Mouse (Mus musculus) neural tube, embryonic 14.5 days (tissue): ENCODE measurements around the gene Cited2. TPM values are rescaled to one million over a fixed set of nuclear protein-coding genes. Genes with fewer than 3 reads are reported as not detected.

Source experiments
- ATAC-seq: fragments of 200-750 bp; cut with Nextera tagmentation; 2 replicates; pipeline ENCODE4 v1.8.0; 2017; ENCODE audit warnings: low read depth, mild to moderate bottlenecking, moderate TSS enrichment, moderate library complexity
- H3K27ac ChIP-seq: fragments of 300-500 bp; sonication (generic); 2 replicates; pipeline ENCODE4 v1.5.1; 2014; ENCODE audit warnings: low read depth, mild to moderate bottlenecking, control low read depth, low read length, moderate library complexity, mixed read lengths
- H3K27me3 ChIP-seq: fragments of 300-500 bp; sonication (generic); 2 replicates; pipeline ENCODE4 v1.6.1; 2014; ENCODE audit warnings: low read length; ENCODE audit not compliant: control insufficient read depth, insufficient read depth
- H3K36me3 ChIP-seq: fragments of 300-500 bp; sonication (generic); 2 replicates; pipeline ENCODE4 v1.6.1; 2014; ENCODE audit warnings: low read length, mixed read lengths; ENCODE audit not compliant: control insufficient read depth, insufficient read depth
- H3K4me1 ChIP-seq: fragments of 300-500 bp; sonication (generic); 2 replicates; pipeline ENCODE4 v1.6.1; 2014; ENCODE audit warnings: low read length; ENCODE audit not compliant: control insufficient read depth, insufficient read depth
- H3K4me2 ChIP-seq: fragments of 300-500 bp; sonication (generic); 2 replicates; pipeline ENCODE4 v1.6.1; 2014; ENCODE audit warnings: mild to moderate bottlenecking, low read depth, low read length, control low read depth
- H3K4me3 ChIP-seq: fragments of 300-500 bp; sonication (generic); 2 replicates; pipeline ENCODE4 v1.5.1; 2014; ENCODE audit warnings: low read depth, low read length, control low read depth, mixed read lengths
- H3K9ac ChIP-seq: fragments of 300-500 bp; sonication (generic); replicated peaks from 2 replicates; pipeline ENCODE4 v1.6.1; 2014; ENCODE audit warnings: low read depth, mild to moderate bottlenecking, control low read depth, low read length, mixed read lengths
- H3K9me3 ChIP-seq: fragments of 300-500 bp; sonication (generic); 2 replicates; pipeline ENCODE4 v1.6.1; 2016; ENCODE audit warnings: low read length; ENCODE audit not compliant: control insufficient read depth
- WGBS: fragments of 180-500 bp; shearing (Covaris S2); extraction: QIAGEN DNeasy Blood & Tissue Kit; methylation state at CpG from one replicate; pipeline ENCODE4 v1.1.7; 2014; 5-methylcytosine and 5-hydroxymethylcytosine counted together
- polyA plus RNA-seq: library from polyadenylated mRNA; unstranded; fragments of >200 nt; fragmentation: Nextera tagmentation; extraction: Ambion mirVana; gene quantifications from 2 replicates; pipeline ENCODE4 v1.2.1, GENCODE M21; 2014

Cited2 gene
- 75.1 and 89.7 TPM in 2 replicates for polyA plus RNA-seq

- Histone ChIP-seq H3K9me3 (no peaks in the 10 kb centered on the region), H3K4me2 (peak within 1 kb of the TSS; percentile 79), H3K9ac (peak within 1 kb of the TSS; percentile 96), H3K4me1 (peaks cover 24% of the 10 kb centered on the region; the same call in 1 of the 2 replicates), H3K27ac (peak within 1 kb of the TSS; percentile 98), H3K4me3 (peak within 1 kb of the TSS; percentile 94), H3K36me3 (no peaks in the 10 kb centered on the region), H3K27me3 (no peaks in the 10 kb centered on the region)
- ATAC-seq = peak; percentile 85
- under 1% methylated on average over 52 of the region's 55 CpGs for WGBS
These were observed at the start of gene Cited2 for GRCm38 (mm10) chr10:17722653-17723410. Cited2 (plus strand) TSS chr10:17723218.

DNA sequence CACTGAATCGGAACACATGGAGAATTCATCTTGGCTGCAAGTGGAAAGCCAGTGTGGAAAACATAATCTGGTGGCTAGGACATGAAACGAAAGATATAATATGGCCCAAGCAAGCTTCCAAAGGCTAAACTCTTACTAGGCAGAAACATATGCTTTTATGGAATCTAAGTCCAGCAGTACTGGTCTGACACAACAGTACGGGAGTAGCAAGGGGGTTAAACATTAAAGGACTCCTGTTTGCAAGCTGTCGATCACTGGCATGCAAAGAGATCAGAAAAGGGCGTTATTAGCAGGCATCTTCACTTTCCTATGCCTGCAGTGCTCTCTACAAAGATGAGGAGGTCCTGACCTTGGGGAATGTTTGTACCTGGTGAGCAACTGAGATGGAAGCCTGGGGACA lies 48.6 kb upstream of the Cited2 start:
- ATAC-seq = no peak
- no peaks in the 10 kb centered on the region for H3K9me3 ChIP-seq
- H3K4me2 ChIP-seq = no peak overlapping the region
- no peak overlapping the region for H3K4me3 ChIP-seq
- no peaks in the 10 kb centered on the region for H3K27me3 ChIP-seq
- no peak overlapping the region for H3K27ac ChIP-seq
- H3K4me1 ChIP-seq = no peaks in the 10 kb centered on the region
- H3K36me3 ChIP-seq = no peaks in the 10 kb centered on the region
- no peak overlapping the region for H3K9ac ChIP-seq
- 88% methylated on average over 5 of the region's 5 CpGs for WGBS

GRCm38 (mm10) chr10:17674869-17675268 lies 48.1 kb upstream of the Cited2 start:
- no peak overlapping the region for H3K27ac ChIP-seq
- H3K9ac ChIP-seq = no peak overlapping the region
- H3K27me3 ChIP-seq = no peaks in the 10 kb centered on the region
- no peak overlapping the region for H3K4me3 ChIP-seq
- no peak for ATAC-seq
- H3K4me1 ChIP-seq = no peaks in the 10 kb centered on the region
- 96% methylated on average over 2 of the region's 2 CpGs for WGBS
- no peak overlapping the region for H3K4me2 ChIP-seq
- no peaks in the 10 kb centered on the region for H3K36me3 ChIP-seq
- no peaks in the 10 kb centered on the region for H3K9me3 ChIP-seq

GRCm38 (mm10) chr10:17676464-17676863 lies 46.6 kb upstream of the Cited2 start:
- Histone ChIP-seq H3K4me3 (no peak overlapping the region), H3K36me3 (no peaks in the 10 kb centered on the region), H3K9me3 (no peaks in the 10 kb centered on the region), H3K4me1 (no peaks in the 10 kb centered on the region), H3K27me3 (no peaks in the 10 kb centered on the region), H3K4me2 (no peak overlapping the region), H3K9ac (no peak overlapping the region), H3K27ac (no peak overlapping the region)
- 86% methylated on average over 3 of the region's 3 CpGs for WGBS
- ATAC-seq = no peak

DNA sequence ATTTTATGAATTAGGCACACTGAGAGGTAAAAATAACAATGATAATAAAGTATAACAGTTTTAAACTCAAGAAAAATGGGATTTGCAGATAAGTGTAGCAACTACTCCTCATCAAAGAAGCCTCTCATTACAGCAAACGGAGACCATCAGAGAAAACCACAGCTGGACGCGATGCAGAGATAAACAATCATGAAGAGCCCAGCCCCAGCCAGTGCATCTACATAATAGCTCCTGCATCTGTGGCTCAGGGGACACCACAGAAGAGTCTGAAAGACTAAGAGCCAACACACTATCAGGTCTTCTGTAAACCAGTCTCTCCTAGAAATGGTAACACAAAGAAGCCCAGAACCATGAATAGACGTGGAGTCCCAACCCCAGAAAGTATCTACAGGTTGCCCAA lies 45.7 kb upstream of the Cited2 start:
- Histone ChIP-seq H3K27me3 (no peaks in the 10 kb centered on the region), H3K36me3 (no peaks in the 10 kb centered on the region), H3K9me3 (no peaks in the 10 kb centered on the region), H3K4me3 (no peak overlapping the region), H3K4me2 (no peak overlapping the region), H3K9ac (no peak overlapping the region), H3K27ac (no peak overlapping the region), H3K4me1 (no peaks in the 10 kb centered on the region)
- no peak for ATAC-seq
- WGBS = 76% methylated on average over 4 of the region's 4 CpGs

GRCm38 (mm10) chr10:17680432-17681382 lies 42.3 kb upstream of the Cited2 start:
- H3K9me3 ChIP-seq = no peaks in the 10 kb centered on the region
- 81% methylated on average over 8 of the region's 8 CpGs for WGBS
- ATAC-seq = no peak

GRCm38 (mm10) chr10:17681386-17681785 lies 41.6 kb upstream of the Cited2 start:
- no peaks in the 10 kb centered on the region for H3K4me1 ChIP-seq
- H3K27ac ChIP-seq = no peak overlapping the region
- H3K9me3 ChIP-seq = no peaks in the 10 kb centered on the region
- no peaks in the 10 kb centered on the region for H3K36me3 ChIP-seq
- no peak overlapping the region for H3K9ac ChIP-seq
- 92% methylated on average over 2 of the region's 2 CpGs for WGBS
- no peak for ATAC-seq
- no peaks in the 10 kb centered on the region for H3K27me3 ChIP-seq
- H3K4me2 ChIP-seq = no peak overlapping the region
- H3K4me3 ChIP-seq = no peak overlapping the region

More at GRCm38 (mm10) chr10:17680432-17681382, 42.3 kb upstream of the Cited2 start:
- no peak overlapping the region for H3K27ac ChIP-seq
- no peak overlapping the region for H3K4me2 ChIP-seq
- no peak overlapping the region for H3K4me3 ChIP-seq
- H3K27me3 ChIP-seq = no peaks in the 10 kb centered on the region
- H3K9ac ChIP-seq = no peak overlapping the region
- H3K36me3 ChIP-seq = no peaks in the 10 kb centered on the region
- H3K4me1 ChIP-seq = no peaks in the 10 kb centered on the region

DNA sequence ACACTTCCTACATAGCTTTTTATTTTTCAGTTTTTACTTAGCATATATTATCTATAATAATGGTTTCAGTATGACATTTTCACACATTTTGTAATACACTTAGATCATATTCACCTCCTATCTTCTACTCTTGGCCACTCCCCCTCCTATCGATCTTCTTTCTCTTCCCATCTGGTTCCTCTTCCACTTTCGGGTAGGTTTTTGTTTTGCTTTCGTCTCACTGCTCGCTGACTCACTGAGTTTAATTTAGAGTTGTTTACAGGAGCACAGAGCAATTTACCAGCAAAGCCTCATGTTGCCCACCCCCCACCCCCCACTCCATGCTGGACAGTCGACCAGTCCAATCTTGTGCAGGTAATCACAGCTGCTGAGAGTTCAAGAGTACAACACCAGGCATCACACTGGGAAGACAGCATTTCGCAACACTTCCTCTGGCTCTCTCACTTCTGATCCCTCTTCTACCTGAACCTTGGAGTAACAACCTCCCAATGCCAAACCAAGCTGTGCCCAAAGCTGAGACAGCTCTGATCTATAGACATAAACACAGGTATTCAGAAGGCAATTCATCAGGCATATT lies 39.1 kb upstream of the Cited2 start:
- 73% methylated on average over 6 of the region's 6 CpGs for WGBS
- ATAC-seq = no peak
- no peaks in the 10 kb centered on the region for H3K9me3 ChIP-seq
- H3K36me3 ChIP-seq = no peaks in the 10 kb centered on the region
- no peak overlapping the region for H3K4me2 ChIP-seq
- H3K4me1 ChIP-seq = no peaks in the 10 kb centered on the region
- H3K27me3 ChIP-seq = no peaks in the 10 kb centered on the region
- no peak overlapping the region for H3K27ac ChIP-seq
- no peak overlapping the region for H3K9ac ChIP-seq
- H3K4me3 ChIP-seq = no peak overlapping the region
